Mouse (Mus musculus): Measurements from ENCODE around the gene Cklf. TPM values are rescaled to one million over a fixed set of nuclear protein-coding genes. Genes with fewer than 3 reads are reported as not detected.
A peak's percentile ranks its signal among the peaks of the same experiment; 100 is the strongest.

The Cklf gene
- total and polyA plus RNA-seq, 3 experiments: 20.7 to 38.8 (median 29.7) TPM

GRCm38 (mm10) chr8:104247054-104247907, 3.4 kb upstream of the Cklf start (continued):
- TF ChIP-seq ZC3H11A (IDR thresholded peaks at IDR 0.05; ENCODE audit: low read depth, low read length) (no peak), CHD2 (IDR thresholded peaks at IDR 0.05; ENCODE audit: low read length) (peak; percentile 77), NELFE (IDR thresholded peaks at IDR 0.05; ENCODE audit: low read depth, low read length) (0 out of 2 replicates have a peak, but pooled peaks have one; percentile 18), IRF4 (IDR thresholded peaks at IDR 0.05; ENCODE audit: low read depth, low read length) (peak; percentile 77), TCF12 (IDR thresholded peaks at IDR 0.05; ENCODE audit: low read depth, low read length) (peak; percentile 82)

GRCm38 (mm10) chr8:104247908-104248275, 2.8 kb upstream of the Cklf start:
- Histone ChIP-seq H3K9ac (ENCODE audit: insufficient read depth, low read depth) (peak overlapping the region; percentile 94), H3K4me1 (ENCODE audit: control insufficient read depth in 1 of 2, insufficient read depth in 2 of 2) (peaks cover 6 to 46% of the 10 kb centered on the region in 2 experiments), H3K9me3 (replicated peaks; ENCODE audit: low read length) (no peaks in the 10 kb centered on the region), H3K27me3 (replicated peaks) (no peaks in the 10 kb centered on the region), H3K4me3 (replicated peaks in 1 of 3; ENCODE audit: low read depth in 2 of 3, low read length in 2 of 3, poor library complexity in 1 of 3) (peak overlapping the region; percentile 65 to 92 (median 87)), H3K27ac (ENCODE audit: insufficient read depth, low read depth) (peak overlapping the region; percentile 89), H3K36me3 (replicated peaks in 1 of 2; ENCODE audit: control insufficient read depth in 1 of 2, insufficient read depth in 1 of 2, low read length in 1 of 2) (peaks cover 3 to 19% of the 10 kb centered on the region in 2 experiments), H3K4me2 (ENCODE audit: insufficient read depth, low read depth, poor library complexity, severe bottlenecking) (peak overlapping the region; percentile 92), H3K79me2 (replicated peaks; ENCODE audit: control insufficient read depth, extremely low read depth, insufficient read depth, poor library complexity, severe bottlenecking) (peaks cover 2% of the 10 kb centered on the region; the same call in 1 of the 2 replicates)
- no peak for TF ChIP-seq RAD21 (IDR thresholded peaks at IDR 0.05; ENCODE audit: low read depth, low read length)
- no peak for TF ChIP-seq MAFK (IDR thresholded peaks at IDR 0.05; ENCODE audit: insufficient replicate concordance, low read length)
- TF ChIP-seq MYC (IDR thresholded peaks at IDR 0.05; ENCODE audit: low read depth, low read length): no peak
- TF ChIP-seq USF1 (IDR thresholded peaks at IDR 0.05; ENCODE audit: low read depth, low read length): no peak
- TF ChIP-seq ZC3H11A (IDR thresholded peaks at IDR 0.05; ENCODE audit: low read depth, low read length): no peak
- no peak for TF ChIP-seq PAX5 (IDR thresholded peaks at IDR 0.05; ENCODE audit: low read length)
- no peak for TF ChIP-seq SMC3 (IDR thresholded peaks at IDR 0.05; ENCODE audit: low read depth, low read length)
- TF ChIP-seq KAT2A (IDR thresholded peaks at IDR 0.05; ENCODE audit: insufficient replicate concordance, low read length): no peak
- no peak for TF ChIP-seq ETS1 (conservative IDR thresholded peaks at IDR 0.05; ENCODE audit: low read depth, low read length)
- TF ChIP-seq MEF2A (IDR thresholded peaks at IDR 0.05; ENCODE audit: borderline replicate concordance, low read depth, low read length): no peak
- TF ChIP-seq ZNF384 (IDR thresholded peaks at IDR 0.05; ENCODE audit: low read depth, low read length): no peak
- no peak for TF ChIP-seq E2F4 (IDR thresholded peaks at IDR 0.05; ENCODE audit: insufficient replicate concordance, low read depth, low read length)
- no peak for TF ChIP-seq HCFC1 (IDR thresholded peaks at IDR 0.05; ENCODE audit: low read depth, low read length)
- TF ChIP-seq JUN (IDR thresholded peaks at IDR 0.05; ENCODE audit: insufficient read depth, low read depth, low read length): no peak
- DNase-seq (ENCODE audit: extremely low read depth): peak; percentile 45
- dilution Hi-C loops (cut with MboI; ENCODE audit: extremely low pct_ligation_motif_present, extremely low pct_unique_long_range_greater_than_20kb, low sequenced_read_pairs): no loop called here
- in situ Hi-C loops (cut with MboI; ENCODE audit: low pct_ligation_motif_present, low pct_unique_long_range_greater_than_20kb, low sequenced_read_pairs): loop anchor here (10.0 kb wide), 1 partner anchor 87 kb away; the partner anchor contains the start of gene Cmtm3

Data from CH12.LX (cell line).